Mouse (Mus musculus) adrenal gland, postnatal 4 days (tissue): ENCODE measurements around the gene Wipf2. TPM values are rescaled to one million over a fixed set of nuclear protein-coding genes. Genes with fewer than 3 reads are reported as not detected.

ENCODE experiments used
- DNase-seq, 2 experiments: peaks; one replicate each; pipeline ENCODE4 v3.0.0; 2021 to 2022; ENCODE audit warnings: low spot score in 2 of 2, mixed read lengths in 2 of 2
- total RNA-seq, 2 experiments: library from RNA; stranded (reverse); gene quantifications; 2 replicates each; pipeline ENCODE4 v1.2.3; 2021

Gene Wipf2
- total RNA-seq, 2 experiments from 2014 or later = 18.4 to 19.7 TPM

- no peak for DNase-seq
Observed at GRCm38 (mm10) chr11:98941826-98942550, 78.5 kb downstream of the Wipf2 start.

- DNase-seq = no peak
Observed at GRCm38 (mm10) chr11:98942555-98942922, 79.1 kb downstream of the Wipf2 start.

GRCm38 (mm10) chr11:98942923-98943641 is 79.6 kb downstream of the Wipf2 start:
- DNase-seq = no peak

DNA sequence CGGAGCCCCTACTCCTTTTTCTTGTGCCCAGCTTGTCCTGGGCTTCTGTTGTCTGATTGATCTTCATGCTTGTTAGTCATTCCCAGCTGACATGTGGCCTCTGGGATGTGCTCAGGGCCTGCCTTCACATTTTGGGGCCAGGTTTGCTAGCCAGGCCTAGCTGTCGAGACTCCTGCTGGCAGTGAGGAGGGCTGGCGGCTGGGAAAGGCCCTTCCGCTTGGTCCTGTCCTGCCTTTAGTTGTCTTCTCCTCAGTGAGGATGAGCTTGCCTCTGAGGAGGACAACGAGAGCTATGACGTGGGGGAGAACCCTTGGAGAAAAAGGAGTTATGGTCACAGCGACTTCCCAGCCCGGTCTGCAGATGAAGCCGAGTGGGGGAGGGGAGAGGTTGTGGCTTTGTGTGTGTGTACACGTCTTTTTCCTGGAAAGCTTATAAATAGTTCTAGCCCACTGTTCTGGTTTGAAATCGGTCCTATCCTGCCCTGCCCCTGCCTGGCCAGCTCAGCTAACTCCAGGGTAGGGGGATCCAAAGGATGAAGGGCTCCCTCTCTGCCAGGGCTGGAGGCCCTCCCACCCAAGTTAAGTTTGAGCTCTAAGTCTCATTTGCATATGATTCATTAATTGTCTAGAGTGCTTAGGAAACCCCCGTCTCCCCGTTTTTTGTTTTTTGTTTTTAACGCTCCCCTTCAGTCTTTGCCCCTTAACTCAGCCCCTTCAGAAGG is 80.5 kb downstream of the Wipf2 start:
- DNase-seq = no peak

- DNase-seq = no peak
Observed at GRCm38 (mm10) chr11:98944897-98945604, 81.6 kb downstream of the Wipf2 start.

- DNase-seq = no peak
Observed at GRCm38 (mm10) chr11:98945605-98945977, 82.2 kb downstream of the Wipf2 start.

- DNase-seq = no peak
Observed at GRCm38 (mm10) chr11:98947969-98948569, 84.6 kb downstream of the Wipf2 start.

DNA sequence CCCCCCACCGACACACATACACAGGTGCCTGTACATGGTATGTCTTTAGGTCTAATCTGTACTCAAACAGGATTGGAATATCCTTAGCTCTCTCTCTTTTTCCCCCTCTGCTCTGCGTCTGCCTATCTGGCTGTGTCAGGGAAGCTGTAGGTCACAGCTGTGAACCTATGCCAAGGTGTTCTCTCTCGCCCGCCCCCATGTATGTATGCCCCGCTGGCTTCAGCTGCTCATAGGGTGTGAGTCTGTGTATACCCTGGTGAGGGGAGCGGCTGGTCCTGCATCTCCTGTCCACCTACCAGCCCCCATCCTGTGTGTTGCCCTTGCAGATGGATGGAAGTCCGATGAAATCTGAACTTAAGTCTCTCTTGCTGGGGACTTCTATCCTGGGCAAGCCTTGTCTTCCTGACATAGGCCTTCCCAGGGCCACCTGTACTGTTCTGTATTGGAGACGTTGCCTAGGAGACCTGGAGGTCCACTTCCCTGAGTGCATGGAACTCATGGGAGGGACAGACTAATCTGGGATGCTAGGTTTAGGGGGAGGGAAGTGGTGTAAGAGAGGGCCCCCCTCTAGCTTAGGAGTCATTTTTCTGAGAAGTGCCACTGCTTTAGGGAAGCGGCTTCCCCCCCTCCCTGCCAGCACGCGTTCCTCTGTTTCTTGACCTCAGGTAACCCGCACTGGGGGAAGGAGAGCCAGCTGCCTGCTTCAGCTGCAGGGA is 86.0 kb downstream of the Wipf2 start:
- DNase-seq = no peak

DNA sequence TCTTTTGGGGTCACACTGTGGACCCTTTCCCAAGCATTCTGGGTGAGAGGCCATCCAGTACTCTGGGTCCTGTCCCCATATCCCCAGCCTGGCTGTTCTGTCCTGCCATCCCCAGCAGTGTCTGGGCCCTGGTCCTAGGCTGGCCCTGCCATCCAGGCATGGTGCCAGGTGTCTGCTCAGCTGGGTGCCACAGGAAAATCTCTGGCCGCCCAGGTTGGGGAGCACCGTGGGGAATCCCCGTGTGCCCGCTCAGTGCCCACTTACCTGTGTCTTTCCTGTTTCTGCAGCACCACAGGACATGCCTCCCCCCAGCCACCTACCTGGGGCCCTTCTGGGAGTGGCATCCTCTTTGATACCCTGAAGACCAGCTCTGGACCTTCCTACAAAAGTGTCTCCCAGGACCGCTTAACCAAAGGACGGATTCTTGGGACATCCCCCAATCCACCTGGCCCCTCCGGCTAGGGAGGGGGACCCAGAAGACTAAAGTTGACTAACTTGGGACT is 86.6 kb downstream of the Wipf2 start:
- no peak for DNase-seq

DNA sequence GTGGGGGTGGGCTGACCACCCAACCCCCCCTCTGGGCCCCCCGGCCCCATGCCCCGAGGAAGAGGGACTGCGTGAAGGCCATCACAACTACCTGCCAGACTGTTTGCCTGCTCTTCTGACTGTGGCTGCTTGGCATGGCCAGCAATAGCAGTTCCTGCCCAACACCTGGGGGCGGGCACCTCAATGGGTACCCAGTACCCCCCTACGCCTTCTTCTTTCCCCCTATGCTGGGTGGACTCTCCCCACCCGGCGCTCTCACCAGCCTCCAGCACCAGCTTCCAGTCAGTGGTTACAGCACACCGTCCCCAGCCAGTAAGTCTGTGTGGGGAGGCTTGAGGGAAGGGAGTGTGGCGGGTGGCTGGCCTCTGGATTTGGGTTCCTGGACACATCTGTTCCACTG is 87.0 kb downstream of the Wipf2 start:
- DNase-seq = no peak

GRCm38 (mm10) chr11:98951026-98951906 is 87.8 kb downstream of the Wipf2 start:
- no peak for DNase-seq

GRCm38 (mm10) chr11:98952111-98952510 is 88.7 kb downstream of the Wipf2 start:
- no peak for DNase-seq

- no peak for DNase-seq
Observed at GRCm38 (mm10) chr11:98952736-98953135, 89.3 kb downstream of the Wipf2 start.

DNA sequence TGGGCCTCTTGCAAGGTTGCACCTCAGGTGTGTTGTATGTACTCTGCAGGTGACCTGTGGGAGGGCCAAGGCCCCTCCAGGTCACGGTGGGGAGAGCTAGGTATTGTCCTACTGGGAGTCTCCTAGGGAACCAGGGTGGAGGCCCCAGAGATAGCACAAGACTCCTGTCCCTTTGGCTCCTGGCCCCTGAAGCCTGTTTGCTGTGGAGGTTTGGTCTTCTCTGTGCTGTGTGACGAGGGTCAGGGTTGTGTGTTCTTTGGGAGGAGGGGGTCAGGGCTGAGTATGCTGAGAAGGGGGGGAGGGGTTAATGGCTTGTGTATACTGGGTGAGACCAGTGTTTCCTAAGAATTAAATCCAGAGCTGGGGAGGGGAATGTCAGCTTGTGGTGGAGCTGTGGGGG is 89.9 kb downstream of the Wipf2 start:
- DNase-seq = no peak

DNA sequence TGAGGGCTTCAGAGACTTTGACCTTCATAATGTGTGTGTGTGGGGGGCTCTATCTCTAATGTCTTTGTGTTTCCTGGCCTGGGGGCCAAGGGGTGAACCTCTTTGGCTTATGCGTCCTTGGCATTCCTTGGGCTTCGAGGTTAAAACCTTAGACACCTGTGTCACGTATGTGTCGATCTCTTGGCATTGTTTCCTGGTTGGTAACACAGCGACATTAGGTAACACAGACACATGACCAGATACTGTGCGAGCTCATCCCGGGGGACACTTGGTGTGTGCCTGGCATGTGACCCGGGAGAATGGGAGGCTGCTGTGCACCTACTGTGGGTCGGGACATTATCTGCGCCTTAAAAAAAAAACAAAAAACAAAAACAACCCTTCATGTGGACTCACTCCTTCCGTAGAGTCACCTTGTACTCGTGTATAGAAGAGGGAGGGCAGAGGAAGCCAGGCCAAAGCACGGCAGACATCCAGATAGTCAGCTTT is 90.4 kb downstream of the Wipf2 start:
- no peak for DNase-seq

DNA sequence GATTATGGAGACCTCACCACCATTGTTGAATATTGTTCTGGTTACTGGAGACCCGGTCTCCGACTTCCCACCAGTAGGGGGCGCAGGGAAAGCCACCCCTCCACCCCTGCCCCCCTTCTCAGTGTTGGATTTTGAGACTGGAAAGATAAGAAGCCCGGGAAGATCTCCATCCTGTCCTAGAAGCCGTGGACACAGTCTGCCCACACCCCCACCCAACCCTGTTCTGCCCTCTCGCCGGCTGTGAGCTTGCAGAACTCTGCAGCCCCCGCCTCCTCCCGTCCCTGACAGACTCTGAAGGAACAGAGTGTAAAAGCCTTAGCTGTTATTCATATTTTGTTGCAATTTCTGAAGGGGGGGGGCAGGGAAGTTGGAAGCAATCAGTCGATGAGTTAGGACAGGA is 90.9 kb downstream of the Wipf2 start:
- peak in 1 of 2 experiments; percentile 70 for DNase-seq
